Mouse (Mus musculus) erythroblast, embryonic 14.5 days (primary cell): ENCODE results near the gene Fgfr2.

Source experiments
- GATA1 ChIP-seq: IDR thresholded peaks from 2 replicates; pipeline ENCODE4 v1.6.1; 2012; ENCODE audit warnings: low read length, inconsistent platforms, mixed read lengths
- TAL1 ChIP-seq: IDR thresholded peaks from 3 replicates; pipeline ENCODE4 v1.6.1; 2012; ENCODE audit warnings: low read length, inconsistent platforms, mixed read lengths

GRCm38 (mm10) chr7:130624299-130624698 is 2498.9 kb downstream of the Fgfr2 start:
- TF ChIP-seq GATA1, result no peak
- TF ChIP-seq TAL1, result no peak
